Mouse (Mus musculus): Measurements from ENCODE around the gene Cdh1. TPM values are rescaled to one million over a fixed set of nuclear protein-coding genes. Genes with fewer than 3 reads are reported as not detected.

Gene Cdh1
- polyA plus RNA-seq, 1 experiment from 2014 or later, result 152 TPM

DNA sequence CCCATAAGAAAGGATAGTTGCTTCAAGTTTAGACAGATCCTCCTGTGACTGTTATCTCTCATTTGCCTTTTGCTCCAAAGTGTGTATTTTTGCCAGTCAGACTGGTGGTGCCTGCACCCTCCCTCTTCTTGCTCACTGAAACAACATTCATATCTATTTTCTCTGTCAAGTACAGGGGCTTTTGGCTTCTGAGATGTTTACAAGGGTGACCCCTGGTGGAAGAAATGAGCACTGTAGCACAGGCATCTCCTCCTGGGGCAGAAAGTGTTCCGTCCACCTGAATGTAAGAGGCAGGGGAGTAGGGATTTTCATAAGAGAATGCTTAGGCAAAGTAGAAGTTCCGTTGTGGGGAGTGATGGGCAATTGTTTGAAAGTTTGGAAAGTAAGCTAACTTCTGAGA is 44.2 kb downstream of the Cdh1 start:
- WGBS, result 54% methylated on average over 2 of the region's 2 CpGs
- no peak overlapping the region for H3K27ac ChIP-seq
- H3K4me2 ChIP-seq (replicated peaks), result no peak overlapping the region
- H3K36me3 ChIP-seq, result no peaks in the 10 kb centered on the region
- peak; percentile 50; the same call in 1 of the 2 replicates for ATAC-seq
- H3K4me1 ChIP-seq (replicated peaks), result 0 out of 2 replicates have a peak, but pooled peaks cover 8% of the 10 kb centered on the region
- H3K9me3 ChIP-seq, result no peaks in the 10 kb centered on the region
- no peaks in the 10 kb centered on the region for H3K27me3 ChIP-seq (replicated peaks)
- no peak overlapping the region for H3K4me3 ChIP-seq (replicated peaks)
- H3K9ac ChIP-seq, result no peak overlapping the region

DNA sequence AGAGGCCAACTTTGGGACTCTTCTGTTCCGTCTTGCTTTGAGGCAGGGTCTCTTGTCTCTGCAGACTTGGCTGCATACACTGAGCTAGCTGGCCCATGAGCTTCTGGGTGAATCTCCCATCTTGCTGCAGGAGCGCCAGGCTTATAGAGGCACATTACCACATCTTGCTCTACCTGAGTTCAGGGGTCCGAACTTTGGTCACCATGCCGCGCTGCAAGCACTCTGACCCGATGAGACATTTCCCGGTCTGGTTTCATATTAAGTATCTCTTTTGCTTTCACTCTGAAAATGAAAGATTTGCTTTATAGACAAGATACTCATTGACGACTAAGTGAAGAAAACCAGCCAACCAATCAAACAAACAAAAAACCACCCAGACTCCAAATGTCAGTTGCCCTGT is 45.3 kb downstream of the Cdh1 start:
- H3K36me3 ChIP-seq, result no peaks in the 10 kb centered on the region
- no peak overlapping the region for H3K4me2 ChIP-seq (replicated peaks)
- H3K9me3 ChIP-seq, result no peaks in the 10 kb centered on the region
- WGBS, result 90% methylated on average over 8 of the region's 8 CpGs
- H3K4me3 ChIP-seq (replicated peaks), result no peak overlapping the region
- H3K4me1 ChIP-seq (replicated peaks), result 0 out of 2 replicates have a peak, but pooled peaks cover 8% of the 10 kb centered on the region
- no peaks in the 10 kb centered on the region for H3K27me3 ChIP-seq (replicated peaks)
- no peak overlapping the region for H3K9ac ChIP-seq
- no peak overlapping the region for H3K27ac ChIP-seq
- ATAC-seq, result no peak

DNA sequence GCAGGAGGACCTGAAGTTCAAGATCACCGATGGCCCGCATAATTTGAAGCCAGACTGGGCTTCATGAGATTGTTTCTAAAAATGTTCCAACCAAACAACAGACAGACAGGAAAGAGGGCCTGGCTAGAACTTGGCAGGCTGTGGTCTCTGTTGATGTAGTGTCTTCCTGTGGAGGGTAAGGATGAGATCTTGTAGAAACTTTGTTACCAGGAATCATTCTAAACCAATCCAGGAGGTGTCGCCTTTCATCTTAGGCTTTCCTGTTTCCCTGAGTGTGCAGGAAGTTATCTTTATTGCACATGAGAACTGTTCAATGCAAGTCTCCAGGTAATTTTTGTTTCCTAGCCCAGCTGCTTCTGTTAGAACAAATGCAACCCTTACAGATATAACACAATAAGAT is 48.8 kb downstream of the Cdh1 start:
- no peaks in the 10 kb centered on the region for H3K9me3 ChIP-seq
- H3K4me1 ChIP-seq (replicated peaks), result 0 out of 2 replicates have a peak, but pooled peaks cover 2% of the 10 kb centered on the region
- H3K4me3 ChIP-seq (replicated peaks), result no peak overlapping the region
- 0 out of 2 replicates have a peak, but pooled peaks cover 4% of the 10 kb centered on the region for H3K36me3 ChIP-seq
- no peaks in the 10 kb centered on the region for H3K27me3 ChIP-seq (replicated peaks)
- H3K27ac ChIP-seq, result no peak overlapping the region
- no peak overlapping the region for H3K9ac ChIP-seq
- no peak for ATAC-seq
- no peak overlapping the region for H3K4me2 ChIP-seq (replicated peaks)
- 66% methylated on average over 3 of the region's 3 CpGs for WGBS

DNA sequence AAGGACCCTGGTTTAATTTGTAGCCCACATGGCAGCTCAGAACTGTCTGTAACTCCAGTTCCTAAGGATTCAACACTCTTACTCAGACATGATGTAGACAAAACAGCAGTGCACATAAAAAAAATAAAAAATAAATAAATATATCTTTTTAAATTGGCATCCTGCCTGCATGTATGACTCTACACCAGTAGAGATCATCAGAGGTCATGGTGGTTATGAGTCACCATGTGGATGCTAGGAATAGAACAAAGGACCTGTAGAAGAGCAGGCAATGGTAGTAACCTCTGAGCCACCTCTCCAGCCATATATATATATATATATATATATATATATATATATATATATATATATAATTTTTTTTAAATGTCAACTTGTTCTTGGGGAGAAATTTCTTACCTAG is 52.9 kb downstream of the Cdh1 start:
- ATAC-seq, result no peak
- H3K27me3 ChIP-seq (replicated peaks), result no peaks in the 10 kb centered on the region
- no peak overlapping the region for H3K27ac ChIP-seq
- no peaks in the 10 kb centered on the region for H3K4me1 ChIP-seq (replicated peaks)
- H3K9me3 ChIP-seq, result no peaks in the 10 kb centered on the region
- 0 out of 2 replicates have a peak, but pooled peaks cover 6% of the 10 kb centered on the region for H3K36me3 ChIP-seq
- no peak overlapping the region for H3K4me3 ChIP-seq (replicated peaks)
- no peak overlapping the region for H3K9ac ChIP-seq
- no peak overlapping the region for H3K4me2 ChIP-seq (replicated peaks)

DNA sequence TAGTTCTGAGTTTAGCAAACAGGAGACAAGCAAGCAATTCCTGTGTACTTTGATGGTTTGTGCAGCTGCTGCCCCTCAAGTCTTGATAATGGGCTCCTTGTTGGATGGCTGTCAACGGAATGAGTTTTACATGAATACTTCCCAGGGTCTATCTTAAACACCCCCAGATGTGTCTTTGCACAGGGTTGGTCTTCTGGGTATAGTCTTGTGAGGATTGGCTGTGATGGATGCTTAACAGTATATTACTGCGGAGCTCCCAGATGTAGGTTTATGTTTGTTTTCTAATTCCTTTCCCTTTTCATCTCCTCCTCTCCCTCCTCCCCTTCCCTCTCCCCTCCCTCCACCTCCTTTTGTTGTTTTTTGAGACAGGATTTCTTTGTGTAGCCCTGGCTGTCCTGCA is 69.6 kb downstream of the Cdh1 start:
- 57% methylated on average over 2 of the region's 2 CpGs for WGBS

DNA sequence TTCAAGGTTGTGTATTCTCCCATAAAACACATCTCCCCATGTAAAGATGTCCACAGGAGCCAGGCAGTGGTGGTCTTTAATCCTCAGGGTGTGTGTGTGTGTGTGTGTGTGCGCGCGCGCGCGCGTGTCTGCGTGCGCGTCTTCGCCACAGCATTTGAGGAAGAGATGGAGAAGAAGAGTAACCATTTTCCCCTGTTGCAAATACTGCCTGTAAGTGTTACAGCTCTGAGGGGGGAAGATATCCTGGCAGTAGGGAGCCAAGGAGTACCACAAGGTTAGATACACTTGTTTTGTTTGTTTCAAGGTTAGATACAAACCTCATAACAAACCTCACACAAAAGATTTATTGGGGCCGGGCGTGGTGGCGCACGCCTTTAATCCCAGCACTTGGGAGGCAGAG is 71.2 kb downstream of the Cdh1 start:
- no peak overlapping the region for H3K9ac ChIP-seq
- no peak overlapping the region for H3K4me2 ChIP-seq (replicated peaks)
- no peaks in the 10 kb centered on the region for H3K4me1 ChIP-seq (replicated peaks)
- no peaks in the 10 kb centered on the region for H3K36me3 ChIP-seq
- no peak overlapping the region for H3K4me3 ChIP-seq (replicated peaks)
- no peak overlapping the region for H3K27ac ChIP-seq
- no peak for ATAC-seq
- H3K9me3 ChIP-seq, result no peaks in the 10 kb centered on the region
- 97% methylated on average over 15 of the region's 15 CpGs for WGBS
- no peaks in the 10 kb centered on the region for H3K27me3 ChIP-seq (replicated peaks)

More for the DNA sequence above, 69.6 kb downstream of the Cdh1 start:
- Histone ChIP-seq H3K36me3 (no peaks in the 10 kb centered on the region), H3K27me3 (replicated peaks) (no peaks in the 10 kb centered on the region), H3K9me3 (no peaks in the 10 kb centered on the region), H3K4me1 (replicated peaks) (no peaks in the 10 kb centered on the region), H3K4me2 (replicated peaks) (no peak overlapping the region), H3K9ac (no peak overlapping the region), H3K27ac (no peak overlapping the region), H3K4me3 (replicated peaks) (no peak overlapping the region)
- no peak for ATAC-seq

DNA sequence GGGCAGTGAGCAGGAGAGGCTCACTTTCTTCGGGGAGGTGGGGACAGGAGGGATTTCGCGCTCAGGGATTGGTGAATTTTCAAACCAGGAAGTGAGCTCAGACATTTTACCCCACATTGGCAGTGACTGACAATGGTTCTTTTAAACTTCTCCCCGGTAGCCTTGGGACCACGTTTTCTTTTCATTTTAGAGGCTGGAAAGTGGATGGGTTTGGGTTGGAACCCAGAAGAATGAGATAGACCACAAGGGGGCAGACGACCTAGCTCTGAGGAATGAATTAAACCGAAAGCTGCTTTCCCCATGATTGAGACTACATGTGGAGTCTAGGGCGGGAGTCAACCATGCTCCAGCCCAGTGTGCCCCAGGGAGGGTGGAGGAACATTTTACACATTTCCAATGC is 71.7 kb downstream of the Cdh1 start:
- Histone ChIP-seq H3K4me2 (replicated peaks) (no peak overlapping the region), H3K9ac (no peak overlapping the region), H3K9me3 (no peaks in the 10 kb centered on the region), H3K4me1 (replicated peaks) (no peaks in the 10 kb centered on the region), H3K36me3 (no peaks in the 10 kb centered on the region), H3K4me3 (replicated peaks) (no peak overlapping the region), H3K27ac (no peak overlapping the region), H3K27me3 (replicated peaks) (no peaks in the 10 kb centered on the region)
- WGBS, result 83% methylated on average over 8 of the region's 8 CpGs
- no peak for ATAC-seq

DNA sequence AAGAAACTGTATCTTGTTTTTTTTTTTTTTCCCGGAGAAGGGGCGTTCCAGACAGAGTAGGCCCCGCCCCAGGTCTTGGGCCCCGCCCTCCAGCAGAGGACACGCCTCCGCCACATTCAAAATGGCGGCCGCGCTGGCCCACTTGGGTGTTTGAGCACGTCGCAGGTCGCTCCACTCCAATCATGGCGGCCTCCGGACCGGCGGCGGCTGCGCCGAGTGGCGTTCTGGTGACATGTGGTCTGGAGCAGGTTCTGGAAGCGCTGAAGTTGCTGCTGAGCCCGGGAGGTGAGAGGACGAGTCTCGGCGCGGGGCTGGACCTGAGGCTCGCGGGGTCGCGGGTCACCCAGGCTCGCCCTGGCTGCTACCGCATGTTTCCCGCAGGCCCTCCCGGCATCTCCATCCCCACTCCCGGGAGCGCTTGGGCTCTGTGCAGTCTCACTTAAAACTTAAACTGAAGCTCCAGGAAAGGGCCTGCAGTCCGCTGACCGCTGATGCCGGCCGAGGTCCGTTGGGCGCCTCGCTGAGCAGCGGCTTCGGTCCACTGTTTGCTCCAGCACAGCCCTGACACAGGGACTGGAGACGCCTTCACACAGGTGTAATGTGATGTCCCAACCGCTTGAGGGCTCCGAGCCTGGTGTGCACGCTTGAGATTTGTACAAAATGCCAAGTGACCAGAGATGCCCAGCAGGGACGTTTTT is 80.0 kb downstream of the Cdh1 start, which contains the start of gene Tango6:
Tango6 (plus strand) TSS at position 98 of the 698 bp plus-strand sequence.
- Histone ChIP-seq H3K4me3 (replicated peaks) (peak within 1 kb of the TSS; percentile 75), H3K27me3 (replicated peaks) (no peaks in the 10 kb centered on the region), H3K9me3 (no peaks in the 10 kb centered on the region), H3K9ac (peak within 1 kb of the TSS; percentile 86), H3K4me1 (replicated peaks) (peaks cover 14% of the 10 kb centered on the region; the same call in 1 of the 2 replicates), H3K27ac (peak within 1 kb of the TSS; percentile 95), H3K4me2 (replicated peaks) (peak within 1 kb of the TSS; percentile 63), H3K36me3 (no peaks in the 10 kb centered on the region)
- ATAC-seq, result peak; percentile 99
- WGBS, result under 1% methylated on average over 50 of the region's 50 CpGs

DNA sequence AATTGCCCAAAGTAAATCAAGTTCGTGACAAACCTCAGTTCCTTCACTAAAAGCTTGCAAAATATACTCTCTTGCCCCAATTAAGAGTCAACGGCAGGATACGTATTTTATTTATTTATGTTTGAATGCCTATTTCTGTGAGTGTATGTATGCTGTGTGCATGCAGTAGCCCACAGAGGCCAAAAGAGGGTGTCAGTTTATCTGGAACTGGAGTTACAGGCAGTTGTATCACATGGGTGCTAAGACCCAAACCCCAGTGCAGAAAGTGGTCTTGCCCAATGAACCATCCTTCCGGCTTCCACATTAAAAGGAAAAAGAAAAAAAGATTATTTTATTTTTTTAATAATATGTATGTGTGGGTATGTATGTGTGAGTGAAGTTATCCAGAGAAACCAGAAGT is 81.2 kb downstream of the Cdh1 start:
- H3K4me2 ChIP-seq (replicated peaks), result no peak overlapping the region
- peaks cover 14% of the 10 kb centered on the region; the same call in 1 of the 2 replicates for H3K4me1 ChIP-seq (replicated peaks)
- H3K27me3 ChIP-seq (replicated peaks), result no peaks in the 10 kb centered on the region
- no peak overlapping the region for H3K4me3 ChIP-seq (replicated peaks)
- no peak for ATAC-seq
- H3K36me3 ChIP-seq, result no peaks in the 10 kb centered on the region
- no peak overlapping the region for H3K9ac ChIP-seq
- WGBS, result 90% methylated on average over 4 of the region's 4 CpGs
- no peaks in the 10 kb centered on the region for H3K9me3 ChIP-seq
- H3K27ac ChIP-seq, result no peak overlapping the region

DNA sequence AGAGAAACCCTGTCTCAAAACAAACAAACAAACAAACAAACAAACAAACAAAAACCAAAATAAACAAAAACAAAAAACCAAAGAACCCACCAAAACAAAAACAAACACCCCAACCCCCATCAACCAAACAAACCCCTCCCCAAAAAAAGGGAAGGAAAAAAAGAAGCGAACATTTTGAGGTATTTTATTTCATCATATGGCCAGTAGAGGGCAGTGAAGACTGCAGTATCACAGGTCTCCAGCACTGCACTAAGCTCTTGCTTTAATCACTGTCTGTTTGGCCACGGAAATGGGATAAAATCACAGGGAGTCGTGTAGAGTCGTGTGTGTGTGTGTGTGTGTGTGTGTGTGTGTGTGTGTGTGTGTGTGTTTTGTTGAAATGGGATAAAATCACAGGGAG is 84.3 kb downstream of the Cdh1 start:
- no peak overlapping the region for H3K4me2 ChIP-seq (replicated peaks)
- ATAC-seq, result no peak
- no peaks in the 10 kb centered on the region for H3K27me3 ChIP-seq (replicated peaks)
- H3K4me1 ChIP-seq (replicated peaks), result peaks cover 14% of the 10 kb centered on the region; the same call in 1 of the 2 replicates
- no peak overlapping the region for H3K4me3 ChIP-seq (replicated peaks)
- H3K27ac ChIP-seq, result no peak overlapping the region
- WGBS, result 2% methylated on average over 4 of the region's 4 CpGs
- no peaks in the 10 kb centered on the region for H3K9me3 ChIP-seq
- H3K36me3 ChIP-seq, result no peaks in the 10 kb centered on the region
- H3K9ac ChIP-seq, result no peak overlapping the region

DNA sequence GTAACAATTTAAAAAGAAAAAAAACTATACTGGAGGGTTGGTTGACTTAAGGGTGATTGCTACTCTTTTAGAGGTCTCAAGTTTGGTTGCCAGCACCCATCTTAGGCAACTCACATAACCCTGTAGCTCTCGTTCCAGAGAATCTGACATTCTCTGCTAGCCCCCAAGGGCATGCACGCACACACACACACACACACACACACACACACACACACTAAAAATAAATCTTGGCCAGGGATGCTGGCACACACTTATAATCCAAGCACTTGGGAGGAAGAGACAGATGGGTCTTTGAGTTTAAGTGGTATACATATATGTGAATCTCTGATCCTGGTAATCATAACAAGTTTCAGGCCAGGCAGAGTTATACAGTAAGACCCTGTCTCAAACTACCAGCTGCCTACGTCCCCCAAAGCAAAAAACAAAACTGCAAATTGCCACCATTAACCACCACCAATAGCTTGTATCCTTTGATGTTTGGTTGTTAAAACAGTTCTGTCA is 94.6 kb downstream of the Cdh1 start:
- Histone ChIP-seq H3K36me3 (peaks cover 14% of the 10 kb centered on the region; the same call in 1 of the 2 replicates), H3K4me1 (replicated peaks) (no peaks in the 10 kb centered on the region), H3K9ac (no peak overlapping the region), H3K27ac (no peak overlapping the region), H3K9me3 (no peaks in the 10 kb centered on the region), H3K27me3 (replicated peaks) (no peaks in the 10 kb centered on the region), H3K4me2 (replicated peaks) (no peak overlapping the region), H3K4me3 (replicated peaks) (no peak overlapping the region)
- no peak for ATAC-seq
- WGBS, result 73% methylated on average over 3 of the region's 3 CpGs

DNA sequence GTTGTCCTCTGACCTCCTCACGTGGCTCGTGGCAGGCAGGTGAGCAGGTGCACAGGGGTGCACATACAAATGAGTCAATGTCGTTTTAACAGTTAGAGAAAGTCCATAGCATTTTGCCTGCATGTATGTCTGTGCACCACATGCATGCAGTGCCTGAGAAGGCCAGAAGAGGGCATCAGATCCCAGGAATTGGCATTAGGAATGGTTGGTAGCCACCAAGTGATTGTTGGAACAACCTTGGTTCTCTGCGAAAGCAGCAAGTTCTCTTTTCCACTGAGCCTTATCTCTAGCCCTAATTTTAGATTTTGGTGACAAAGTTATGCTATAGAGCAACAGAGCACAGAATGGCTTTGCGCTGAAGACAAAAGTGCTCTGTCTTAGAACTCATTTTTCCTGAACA is 96.4 kb downstream of the Cdh1 start:
- Histone ChIP-seq H3K4me2 (replicated peaks) (no peak overlapping the region), H3K36me3 (peaks cover 14% of the 10 kb centered on the region; the same call in 1 of the 2 replicates), H3K4me1 (replicated peaks) (0 out of 2 replicates have a peak, but pooled peaks cover 4% of the 10 kb centered on the region), H3K27me3 (replicated peaks) (no peaks in the 10 kb centered on the region), H3K9me3 (no peaks in the 10 kb centered on the region), H3K4me3 (replicated peaks) (no peak overlapping the region), H3K9ac (no peak overlapping the region), H3K27ac (no peak overlapping the region)
- 76% methylated on average over 5 of the region's 5 CpGs for WGBS
- ATAC-seq, result no peak

DNA sequence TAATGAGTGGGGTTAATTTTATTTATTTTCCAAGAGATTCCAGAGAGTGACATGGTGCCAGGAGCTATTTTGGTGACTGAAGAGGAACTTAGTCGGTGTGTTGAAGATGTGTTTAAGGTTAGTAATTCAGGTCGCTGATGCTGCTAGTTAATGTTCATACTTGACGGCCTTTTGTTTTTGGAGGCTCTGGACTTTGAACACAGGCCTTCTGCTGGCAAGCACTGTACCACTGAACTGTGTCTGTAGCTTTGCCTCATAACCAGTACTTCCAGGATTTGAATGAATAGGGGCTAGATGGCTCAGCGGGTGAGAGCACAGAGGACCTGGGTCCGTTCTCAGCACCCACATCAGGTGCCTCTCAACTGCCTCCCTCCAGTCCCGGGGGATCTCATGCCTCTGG is 97.0 kb downstream of the Cdh1 start:
- WGBS, result 90% methylated on average over 6 of the region's 6 CpGs
- Histone ChIP-seq H3K9me3 (no peaks in the 10 kb centered on the region), H3K36me3 (peaks cover 14% of the 10 kb centered on the region; the same call in 1 of the 2 replicates), H3K27ac (no peak overlapping the region), H3K4me3 (replicated peaks) (no peak overlapping the region), H3K27me3 (replicated peaks) (no peaks in the 10 kb centered on the region), H3K4me2 (replicated peaks) (no peak overlapping the region), H3K4me1 (replicated peaks) (peaks cover 5% of the 10 kb centered on the region; the same call in 1 of the 2 replicates), H3K9ac (no peak overlapping the region)
- ATAC-seq, result no peak
